Mouse (Mus musculus): Measurements from ENCODE around the gene Igsf8.

Gene Igsf8

DNA sequence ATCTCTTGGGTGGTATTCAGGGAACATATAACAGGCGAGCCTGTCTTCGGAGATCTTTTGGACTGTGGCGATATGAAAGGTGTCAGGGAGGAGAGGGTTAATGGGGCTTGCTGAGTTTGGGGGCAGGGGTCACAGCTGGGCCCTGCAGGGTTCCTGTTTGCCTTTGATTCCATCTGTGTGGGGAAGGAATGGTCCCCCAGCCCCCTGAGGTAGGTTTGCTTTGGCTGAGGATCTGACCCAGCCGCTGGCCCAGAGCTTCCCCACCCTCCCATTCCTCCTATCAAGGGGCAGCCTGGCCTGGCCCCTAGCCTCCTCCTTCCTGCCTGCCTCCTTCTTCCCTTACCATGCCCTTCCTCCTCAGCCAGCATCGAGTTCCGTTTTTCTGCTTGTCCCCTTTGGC lies 41.4 kb downstream of the Igsf8 start:
- no peak for DNase-seq (ENCODE audit: low read depth, low spot score)

DNA sequence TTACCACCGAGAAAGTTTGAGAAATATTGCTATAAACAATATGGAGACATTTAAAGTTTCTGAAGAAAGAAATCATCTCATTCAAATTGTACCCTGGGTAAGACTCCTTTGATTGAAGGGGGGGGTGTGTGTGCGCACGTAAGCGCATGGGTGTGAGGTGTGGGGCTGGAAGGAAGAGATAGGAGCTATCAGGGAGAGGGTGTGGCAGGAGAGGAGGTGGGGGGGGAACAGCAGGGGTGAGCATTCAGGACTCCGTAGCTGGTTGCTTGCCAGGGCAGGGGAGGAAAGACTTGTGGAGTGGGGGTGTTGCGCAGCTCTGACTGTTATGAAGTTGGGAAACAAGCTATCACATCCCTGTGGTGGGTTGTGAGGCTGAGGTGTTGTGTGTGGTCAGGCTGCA lies 43.0 kb downstream of the Igsf8 start:
- DNase-seq (ENCODE audit: low read depth, low spot score): no peak

DNA sequence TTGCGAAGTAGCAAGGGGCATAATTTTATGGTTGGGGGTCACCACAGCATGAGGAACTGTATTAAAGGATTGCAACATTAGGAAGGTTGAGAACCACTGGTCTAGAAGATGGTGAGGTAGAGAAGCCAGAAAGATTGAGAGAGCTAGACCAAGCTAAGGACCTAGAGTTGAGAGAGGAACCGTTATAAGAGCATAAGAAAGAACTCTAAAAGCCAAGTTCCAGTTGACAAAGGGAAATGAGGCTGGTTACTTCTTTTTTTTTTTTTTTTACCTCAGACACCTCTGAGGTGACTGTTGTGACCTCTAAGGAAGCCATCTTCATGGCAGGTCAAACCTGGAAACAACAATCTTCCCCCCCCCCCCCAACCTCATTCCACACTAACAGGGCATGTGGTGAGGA lies 43.7 kb downstream of the Igsf8 start:
- DNase-seq (ENCODE audit: low read depth, low spot score): no peak

DNA sequence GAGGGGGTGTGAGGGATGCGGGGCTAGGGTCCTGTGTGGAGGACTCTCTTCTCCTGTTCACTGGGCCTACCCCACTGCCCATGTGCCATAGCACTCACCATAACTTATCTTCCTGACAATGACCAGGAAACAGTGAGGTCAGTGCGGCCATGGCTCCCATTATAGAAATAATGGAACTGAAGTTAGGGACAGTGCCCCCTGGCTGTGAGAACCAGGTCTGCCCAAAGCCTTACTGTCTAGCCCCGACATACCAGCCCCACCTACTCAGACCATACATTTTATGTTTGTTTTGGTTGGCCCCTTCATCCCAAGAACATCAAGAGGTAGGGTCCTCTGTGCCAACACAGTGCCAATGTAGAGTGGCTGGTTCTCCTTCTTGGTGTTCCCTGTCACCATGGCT lies 44.2 kb downstream of the Igsf8 start:
- DNase-seq (ENCODE audit: low read depth, low spot score): no peak

DNA sequence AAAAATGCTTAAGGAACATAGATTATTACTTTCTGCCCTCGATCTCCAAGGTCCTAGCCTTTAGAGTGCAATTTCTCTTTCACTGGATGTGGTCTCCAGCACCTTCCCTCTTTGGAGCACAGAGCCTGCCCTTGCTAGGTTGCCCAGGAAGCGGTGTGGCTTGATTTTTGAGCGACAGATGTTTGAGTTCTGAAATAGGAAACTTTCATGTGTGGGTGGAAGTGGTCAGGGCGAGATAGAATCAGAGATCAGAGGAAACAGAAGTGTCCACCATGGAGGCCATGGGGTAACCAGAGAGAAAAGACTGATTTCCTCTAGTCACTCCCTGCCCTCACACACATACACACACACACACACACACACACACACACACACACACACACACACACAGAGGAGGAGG lies 44.8 kb downstream of the Igsf8 start:
- no peak for DNase-seq (ENCODE audit: low read depth, low spot score)

DNA sequence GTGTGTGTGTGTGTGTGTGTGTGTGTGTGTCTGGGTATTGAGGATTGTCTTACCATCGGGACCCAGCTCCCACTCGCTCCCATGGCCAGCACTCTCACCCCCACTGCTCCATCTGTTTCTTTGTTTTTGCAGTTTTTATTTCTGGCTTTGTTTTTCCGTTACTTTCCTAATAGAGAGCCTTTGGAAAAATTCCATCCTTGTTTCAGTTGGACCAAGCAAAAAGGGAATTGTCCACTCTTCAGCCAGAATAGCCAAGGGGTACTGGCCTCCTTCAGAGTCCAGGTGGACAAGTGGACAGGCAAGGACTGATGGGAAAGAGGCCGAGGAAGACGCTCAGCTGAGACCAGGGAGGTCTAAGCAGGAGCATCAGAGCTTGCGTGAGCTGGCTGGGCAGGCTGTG lies 45.4 kb downstream of the Igsf8 start:
- no peak for DNase-seq (ENCODE audit: low read depth, low spot score)

DNA sequence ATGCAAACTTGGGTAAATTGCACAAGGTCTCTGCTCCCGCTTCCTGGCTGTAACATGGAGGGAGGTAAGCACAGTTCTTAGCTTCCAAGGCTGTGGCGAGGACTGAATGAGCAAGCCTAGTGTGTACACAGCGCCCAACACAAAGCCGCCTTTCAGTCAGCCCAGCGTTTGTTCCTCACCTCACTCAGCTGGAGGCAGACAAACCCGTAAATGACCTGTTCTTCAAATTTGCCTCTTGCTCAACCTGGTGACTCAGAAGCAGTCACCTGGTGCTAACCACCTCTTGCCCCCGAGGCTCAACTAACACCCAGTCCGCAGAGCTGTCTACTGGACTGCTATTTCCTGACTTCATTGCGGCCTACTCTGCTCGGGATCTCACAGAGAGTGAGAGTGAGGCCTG lies 46.5 kb downstream of the Igsf8 start:
- DNase-seq (ENCODE audit: low read depth, low spot score): peak; percentile 62

DNA sequence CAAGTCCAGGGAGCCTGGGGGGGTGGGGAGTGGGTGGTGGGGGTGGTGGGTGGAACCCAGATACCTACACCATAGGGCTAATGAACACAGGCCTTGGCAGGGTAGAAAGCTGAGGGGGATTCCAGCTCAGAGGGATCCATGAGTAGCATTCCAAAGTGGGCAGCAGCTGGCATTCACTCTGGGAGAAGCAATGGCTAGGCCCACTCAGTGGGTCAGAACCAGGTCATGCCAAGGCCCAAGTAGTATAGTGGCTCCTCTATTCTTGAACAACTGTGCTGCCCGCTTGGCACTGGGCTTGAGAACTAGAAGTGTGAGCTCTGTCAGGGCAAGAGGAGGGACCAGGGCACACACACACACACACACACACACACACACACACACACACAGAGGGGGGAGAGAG lies 47.0 kb downstream of the Igsf8 start:
- no peak for DNase-seq (ENCODE audit: low read depth, low spot score)

DNA sequence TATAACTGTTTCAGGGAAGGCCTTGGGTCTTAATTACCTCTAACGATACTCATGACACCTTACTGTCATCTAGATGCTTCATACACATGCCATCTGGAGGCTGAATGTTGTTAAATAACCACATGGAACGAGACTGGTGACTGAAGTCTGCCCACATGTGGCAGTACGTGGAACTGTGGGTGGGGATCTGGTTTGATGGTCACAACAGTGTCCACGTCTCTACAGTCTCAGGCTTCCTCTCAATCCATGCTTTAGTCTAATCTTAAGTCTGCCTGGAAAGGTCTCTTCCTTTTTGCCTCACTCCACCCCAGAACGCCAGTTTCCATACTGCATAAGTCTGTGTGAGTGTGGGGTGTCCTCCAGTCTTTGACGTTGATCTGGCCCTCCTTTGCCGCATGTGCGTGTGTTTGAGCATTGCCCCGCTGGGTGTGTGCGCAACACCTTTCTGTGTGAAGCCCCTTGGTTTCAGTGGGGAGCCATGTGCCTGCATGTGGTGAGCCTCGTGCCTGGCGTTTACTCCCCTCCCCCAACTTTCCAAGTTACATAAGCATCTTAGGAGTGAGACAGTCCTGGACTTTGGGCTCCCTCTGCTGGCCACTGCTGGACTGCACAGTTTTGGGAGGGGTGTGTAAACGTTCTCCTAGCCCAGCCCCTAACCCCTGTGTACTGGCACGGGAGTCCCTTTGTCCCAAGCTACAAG lies 48.4 kb downstream of the Igsf8 start:
- DNase-seq (ENCODE audit: low read depth, low spot score): peak; percentile 98

DNA sequence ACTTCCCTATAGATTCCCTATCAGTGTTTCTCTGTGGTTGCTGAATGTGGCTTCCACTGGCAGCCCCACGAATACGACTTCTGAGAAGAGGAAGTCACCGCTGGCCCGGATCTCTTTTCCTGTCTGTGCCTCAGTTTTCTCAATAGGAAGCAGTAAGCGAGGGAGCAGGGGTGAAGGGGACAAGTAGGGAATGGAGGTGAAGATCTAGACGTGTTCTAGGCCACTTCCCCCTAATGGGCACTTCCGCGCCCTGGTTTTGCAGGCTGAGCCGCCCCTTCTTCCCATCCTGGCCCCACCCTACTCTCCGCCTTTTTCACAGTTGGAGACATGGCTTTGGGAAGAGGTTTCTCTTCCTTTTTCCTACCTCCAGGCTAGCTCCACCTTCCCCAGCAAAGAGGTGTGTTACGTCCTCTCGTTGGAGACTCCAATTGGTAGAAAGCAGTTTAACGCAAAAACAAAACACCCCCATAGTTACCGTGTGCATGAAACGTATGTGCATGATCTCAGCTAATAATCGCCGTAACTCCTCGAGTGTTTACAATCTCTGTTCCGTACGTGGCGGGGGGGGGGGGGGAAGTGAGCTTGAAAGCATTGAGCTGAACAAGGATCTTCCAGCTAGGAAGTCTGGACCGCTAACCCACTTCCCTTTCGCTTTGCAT lies 49.9 kb downstream of the Igsf8 start:
- DNase-seq (ENCODE audit: low read depth, low spot score): no peak

DNA sequence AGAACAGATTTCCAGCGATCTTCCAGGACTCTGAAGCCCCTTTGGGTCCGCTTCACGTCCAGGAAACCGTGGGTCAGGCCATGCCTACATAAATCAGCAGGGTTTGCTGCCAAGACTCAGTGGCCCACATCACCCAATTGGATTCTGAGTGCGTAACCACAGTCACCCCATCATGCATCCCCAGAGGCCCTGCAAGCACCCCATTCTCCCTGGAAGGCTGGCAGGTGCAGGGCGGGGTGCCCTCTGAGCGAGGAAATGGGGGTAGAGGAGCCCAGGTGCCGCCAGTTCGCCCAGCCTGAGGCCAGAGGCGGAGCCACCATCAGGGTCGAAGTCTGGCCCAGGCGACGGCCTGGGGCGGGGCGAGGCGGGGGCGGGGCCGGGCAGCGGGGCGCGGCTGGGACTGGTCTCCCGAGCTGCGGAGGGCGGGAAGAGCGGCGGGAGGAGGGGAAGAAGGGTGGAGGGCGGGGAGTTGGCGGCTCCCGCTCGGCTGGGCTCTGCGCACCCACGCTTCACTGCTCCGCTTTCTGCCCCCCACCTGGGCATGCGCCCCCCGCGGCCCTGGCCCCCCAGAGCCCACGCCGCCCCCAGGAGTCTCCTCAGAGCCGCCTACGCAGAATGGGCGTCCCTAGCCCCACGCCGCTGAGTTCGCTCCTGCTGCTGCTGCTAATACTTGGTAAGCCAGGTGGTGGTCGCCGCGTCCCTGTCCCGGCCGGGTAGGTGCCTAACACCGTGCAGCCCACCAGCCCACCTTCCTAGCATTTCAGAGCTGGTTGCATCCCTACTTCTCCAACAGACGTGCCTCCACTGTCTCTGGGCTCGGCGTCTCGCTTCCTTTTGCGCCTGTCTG lies 50.7 kb downstream of the Igsf8 start:
- DNase-seq (ENCODE audit: low read depth, low spot score): peak; percentile 70

DNA sequence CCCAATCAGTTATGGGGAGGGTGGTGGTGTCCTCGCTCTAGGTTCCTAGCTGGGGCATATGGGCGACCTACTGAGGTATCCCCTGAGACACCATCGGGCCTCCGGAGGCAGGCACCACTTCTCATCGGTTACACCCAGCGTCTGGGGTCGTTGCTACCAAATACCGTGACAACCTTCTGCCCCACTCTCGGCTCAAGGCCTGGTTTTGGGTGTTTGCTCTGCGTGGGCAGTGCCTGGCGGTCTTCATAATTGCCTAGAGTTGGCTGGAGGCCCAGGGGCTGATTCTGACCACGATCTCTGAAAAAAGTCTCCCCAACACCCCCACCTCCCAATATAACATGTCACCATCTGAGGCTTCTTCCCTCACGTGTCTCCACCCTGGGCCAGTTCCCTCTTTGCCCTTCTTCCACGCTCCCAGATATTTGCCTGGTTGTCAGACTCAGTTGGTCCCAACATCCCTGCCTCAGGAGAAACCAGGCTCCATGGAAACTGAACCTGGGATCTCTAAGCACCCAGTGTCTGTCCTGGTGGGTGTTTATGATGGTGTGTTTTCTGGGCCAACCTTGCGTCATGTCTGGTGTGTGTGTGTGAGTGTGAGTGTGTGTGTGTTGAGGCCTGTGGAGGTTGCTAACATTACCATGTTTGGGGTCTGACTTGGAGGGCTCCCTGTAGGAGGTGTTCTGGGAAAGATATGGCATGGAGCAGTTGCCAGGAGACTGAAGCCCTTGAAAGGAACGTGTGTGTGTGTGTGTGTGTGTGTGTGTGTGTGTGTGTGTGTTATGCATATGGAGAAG lies 51.5 kb downstream of the Igsf8 start:
- DNase-seq (ENCODE audit: low read depth, low spot score): no peak

DNA sequence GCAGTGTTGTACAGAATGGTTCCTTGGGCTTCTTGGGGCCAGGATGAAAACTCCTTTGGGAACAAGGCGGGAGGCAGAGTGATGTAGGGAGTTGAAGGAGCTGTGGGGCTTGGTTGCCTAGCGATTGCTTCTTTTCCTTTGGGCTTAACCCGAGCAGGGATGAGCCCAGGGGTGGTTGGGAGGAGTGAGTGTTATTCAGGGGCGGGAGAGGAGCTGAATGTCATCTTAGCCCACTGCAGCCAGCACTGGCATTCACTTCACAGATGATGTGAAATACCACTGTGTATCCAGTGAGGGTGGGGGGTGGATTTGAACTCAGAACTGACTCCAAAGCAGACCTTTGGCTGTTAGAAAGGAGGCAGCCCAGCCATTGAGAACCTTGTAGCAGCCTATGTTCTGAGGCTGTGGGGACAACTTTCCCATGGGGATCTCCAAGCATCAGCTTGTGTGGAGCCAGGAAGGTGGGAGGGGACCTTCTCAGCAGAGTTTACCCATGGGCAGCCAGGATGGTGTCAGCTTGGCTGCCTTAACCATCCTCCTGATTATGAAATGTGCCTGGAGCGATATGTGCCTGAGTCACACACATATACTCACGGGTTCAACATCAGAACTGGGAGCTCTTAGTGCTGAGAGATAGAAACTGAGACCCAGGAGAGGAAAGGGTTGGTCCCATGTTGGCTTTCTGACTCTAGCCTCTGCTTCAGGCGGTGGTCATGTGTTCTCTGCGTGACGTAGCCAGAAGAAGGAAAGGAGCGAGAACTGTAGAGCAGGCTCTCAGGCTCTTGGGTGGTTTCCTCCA lies 52.4 kb downstream of the Igsf8 start:
- no peak for DNase-seq (ENCODE audit: low read depth, low spot score)

DNA sequence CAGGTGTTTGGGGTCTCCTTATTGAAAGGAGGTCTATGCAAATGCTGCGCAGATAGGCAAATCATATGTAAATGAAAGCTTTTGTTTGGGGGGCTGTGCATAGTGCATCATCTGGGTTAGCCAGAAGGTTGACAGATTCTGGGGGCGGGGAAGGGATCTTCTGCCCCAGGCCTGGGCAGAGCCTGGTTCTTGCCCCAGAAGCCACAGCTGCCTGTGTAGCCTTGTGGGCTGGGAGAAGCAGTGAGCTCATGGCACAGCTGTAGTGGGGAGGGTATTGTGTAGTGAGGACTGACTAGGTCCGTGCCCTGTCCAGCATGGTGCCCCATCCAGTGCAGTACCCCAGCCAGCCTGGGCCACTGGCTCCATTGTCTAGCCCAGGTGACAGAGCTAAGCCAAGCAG lies 53.5 kb downstream of the Igsf8 start:
- DNase-seq (ENCODE audit: low read depth, low spot score): no peak

DNA sequence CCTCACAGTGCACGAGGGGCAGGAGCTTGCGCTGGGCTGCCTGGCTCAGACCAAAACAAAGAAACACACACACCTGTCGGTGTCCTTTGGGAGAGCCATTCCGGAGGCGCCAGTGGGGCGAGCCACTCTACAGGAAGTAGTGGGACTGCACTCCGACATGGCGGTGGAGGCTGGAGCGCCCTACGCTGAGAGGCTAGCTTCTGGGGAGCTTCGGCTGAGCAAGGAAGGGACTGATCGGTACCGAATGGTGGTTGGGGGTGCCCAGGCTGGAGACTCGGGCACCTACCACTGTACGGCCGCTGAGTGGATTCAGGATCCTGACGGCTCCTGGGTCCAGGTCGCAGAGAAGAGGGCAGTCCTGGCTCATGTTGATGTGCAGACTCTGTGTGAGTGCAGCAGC lies 56.0 kb downstream of the Igsf8 start:
- DNase-seq (ENCODE audit: low read depth, low spot score): no peak

DNA sequence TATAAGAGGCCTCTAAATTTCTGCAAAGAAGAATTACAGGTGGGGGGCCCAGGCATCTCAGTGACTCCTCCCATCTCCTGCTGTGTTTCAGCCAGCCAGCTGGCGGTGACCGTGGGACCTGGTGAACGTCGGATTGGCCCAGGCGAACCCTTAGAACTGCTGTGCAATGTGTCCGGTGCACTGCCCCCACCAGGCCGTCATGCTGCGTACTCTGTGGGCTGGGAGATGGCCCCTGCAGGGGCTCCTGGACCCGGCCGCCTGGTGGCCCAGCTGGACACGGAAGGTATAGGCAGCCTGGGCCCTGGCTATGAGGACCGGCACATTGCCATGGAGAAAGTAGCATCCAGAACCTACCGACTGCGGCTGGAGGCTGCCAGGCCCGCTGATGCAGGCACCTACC lies 56.5 kb downstream of the Igsf8 start:
- DNase-seq (ENCODE audit: low read depth, low spot score): no peak

DNA sequence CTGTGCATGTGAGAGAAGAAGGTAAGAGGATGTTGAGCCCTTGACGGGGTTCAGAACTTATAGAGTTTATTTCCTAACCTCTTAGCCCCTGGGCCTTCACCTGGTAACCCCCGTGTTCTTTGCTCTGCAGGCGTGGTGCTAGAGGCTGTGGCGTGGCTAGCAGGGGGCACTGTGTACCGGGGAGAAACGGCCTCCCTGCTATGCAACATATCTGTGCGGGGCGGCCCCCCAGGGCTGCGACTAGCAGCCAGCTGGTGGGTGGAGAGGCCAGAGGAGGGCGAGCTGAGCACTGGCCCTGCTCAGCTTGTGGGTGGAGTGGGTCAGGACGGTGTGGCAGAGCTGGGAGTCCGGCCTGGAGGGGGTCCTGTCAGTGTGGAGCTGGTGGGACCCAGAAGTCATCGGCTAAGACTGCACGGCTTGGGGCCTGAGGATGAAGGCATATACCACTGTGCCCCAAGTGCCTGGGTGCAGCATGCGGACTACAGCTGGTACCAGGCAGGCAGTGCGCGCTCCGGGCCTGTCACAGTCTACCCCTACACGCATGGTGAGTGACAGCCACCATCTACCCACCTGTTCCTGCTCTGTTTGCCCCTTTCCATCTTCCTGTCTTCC lies 57.1 kb downstream of the Igsf8 start:
- DNase-seq (ENCODE audit: low read depth, low spot score): no peak

DNA sequence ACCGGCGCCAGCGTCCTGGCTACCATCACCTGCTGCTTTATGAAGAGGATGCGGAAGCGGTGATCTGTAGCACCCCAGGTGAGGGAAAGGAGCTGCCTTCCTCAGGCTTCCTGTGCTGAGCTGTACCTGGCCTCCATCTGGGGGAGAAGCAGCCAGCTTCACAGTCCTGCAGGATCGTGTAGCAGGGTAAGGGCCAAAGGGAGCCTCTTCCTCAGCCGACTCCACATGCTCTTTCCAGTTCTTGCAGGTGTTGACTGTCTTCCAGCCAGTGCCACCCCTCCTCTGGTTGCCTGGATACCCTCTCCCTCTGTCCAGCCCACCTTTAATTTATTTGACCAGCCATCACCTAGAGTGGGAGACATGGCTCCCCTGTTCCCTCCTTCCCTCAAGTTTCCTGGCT lies 57.9 kb downstream of the Igsf8 start:
- no peak for DNase-seq (ENCODE audit: low read depth, low spot score)

DNA sequence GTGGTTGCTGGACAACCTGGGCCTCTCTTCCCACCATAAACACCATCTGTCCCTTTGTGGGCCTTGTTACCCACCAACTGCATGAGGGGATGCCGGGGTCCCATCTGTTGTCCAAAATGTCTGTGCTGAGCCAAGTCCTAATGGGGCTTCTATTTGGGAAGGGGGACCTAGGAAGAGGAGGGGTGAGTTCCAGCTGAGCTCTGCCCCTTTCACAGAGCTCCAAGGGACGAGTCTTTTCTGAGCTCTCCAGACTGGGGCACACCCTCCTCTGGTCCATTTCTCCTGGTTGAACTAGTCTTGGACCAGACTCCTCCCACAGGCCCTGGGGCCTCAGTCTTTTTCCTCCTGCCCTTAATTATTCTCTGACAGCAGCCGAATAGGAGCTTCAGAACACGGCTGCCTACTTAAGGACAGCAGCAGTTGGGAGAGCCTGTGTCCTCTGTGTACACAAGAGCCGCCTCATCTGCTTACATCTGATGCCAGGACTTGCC lies 58.5 kb downstream of the Igsf8 start:
- DNase-seq (ENCODE audit: low read depth, low spot score): no peak

DNA sequence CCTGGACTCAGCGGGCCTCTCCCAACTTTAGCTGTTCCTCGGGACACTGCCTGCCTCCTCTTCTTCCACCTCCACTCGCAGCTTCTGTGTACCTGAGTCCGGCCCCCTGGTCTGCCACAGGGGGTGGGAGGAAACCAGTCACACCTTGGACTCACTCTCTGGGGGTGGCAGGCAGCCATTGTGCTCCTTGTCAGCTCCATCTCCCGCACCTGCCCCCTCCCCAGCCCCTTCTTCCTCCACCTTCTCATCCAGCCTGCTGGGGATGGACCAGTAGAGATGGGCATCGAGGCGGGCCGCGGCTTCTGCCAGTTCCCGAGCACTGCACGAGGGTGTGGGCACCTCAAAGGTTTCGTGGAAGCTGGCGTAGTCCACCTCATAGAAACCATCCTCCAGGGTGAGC lies 61.3 kb downstream of the Igsf8 start:
- DNase-seq (ENCODE audit: low read depth, low spot score): no peak

DNA sequence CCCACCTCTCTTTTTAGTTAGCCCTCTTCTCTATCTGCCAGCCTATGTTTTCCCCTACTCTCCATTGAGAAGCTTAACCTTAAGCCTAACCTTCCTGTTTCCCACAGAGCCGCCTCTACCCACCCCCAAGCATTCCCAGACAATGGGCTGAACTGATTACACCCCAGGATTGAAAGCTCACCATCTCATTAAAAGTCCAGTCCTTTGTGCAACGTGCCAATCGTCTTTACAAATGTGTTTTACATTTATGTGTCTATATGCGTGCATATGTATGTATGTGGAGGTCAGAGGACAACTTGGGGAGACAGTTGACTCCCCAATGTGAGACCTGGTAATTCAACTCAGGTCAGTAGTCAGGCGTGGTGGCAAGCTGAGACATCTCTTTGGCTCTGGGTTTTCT lies 61.9 kb downstream of the Igsf8 start:
- DNase-seq (ENCODE audit: low read depth, low spot score): no peak
